Mouse (Mus musculus): Measurements from ENCODE around the gene Arhgap18. TPM values are rescaled to one million over a fixed set of nuclear protein-coding genes. Genes with fewer than 3 reads are reported as not detected.

The Arhgap18 gene
- 7.4 and 10.7 TPM in 2 replicates for polyA plus RNA-seq (2012; rRNA removed)

GRCm38 (mm10) chr10:26752929-26753567, at the start of gene Arhgap18:
TSS of gene Arhgap18 (plus strand) at chr10:26753421.
- no peaks in the 10 kb centered on the region for H3K36me3 ChIP-seq (ENCODE audit: control insufficient read depth, insufficient read depth, low read length)
- H3K4me3 ChIP-seq (ENCODE audit: insufficient read depth, low read depth, low read length): peak within 1 kb of the TSS; percentile 16; the same call in 1 of the 2 replicates
- peak; percentile 17 for DNase-seq
- 60% methylated on average over 11 of the region's 11 CpGs for WGBS
- no peak for TF ChIP-seq CTCF (conservative IDR thresholded peaks at IDR 0.05; ENCODE audit: insufficient read depth, insufficient read length, low read depth, low read length)
- no peak for TF ChIP-seq POLR2A (IDR thresholded peaks at IDR 0.05; ENCODE audit: low read depth, low read length)
- no peaks in the 10 kb centered on the region; the same call in 1 of the 2 replicates for H3K4me1 ChIP-seq (ENCODE audit: control insufficient read depth, insufficient read depth, low read length)
- no peak within 1 kb of the TSS for H3K27ac ChIP-seq (ENCODE audit: insufficient read depth, low read depth, low read length)
- no peaks in the 10 kb centered on the region for H3K27me3 ChIP-seq (replicated peaks; ENCODE audit: control insufficient read depth, insufficient read depth, low read length)

- TF ChIP-seq POLR2A (IDR thresholded peaks at IDR 0.05; ENCODE audit: low read depth, low read length) (no peak), CTCF (conservative IDR thresholded peaks at IDR 0.05; ENCODE audit: insufficient read depth, insufficient read length, low read depth, low read length) (no peak)
- DNase-seq: no peak
- 96% methylated on average over 7 of the region's 7 CpGs for WGBS
- H3K4me3 ChIP-seq (ENCODE audit: insufficient read depth, low read depth, low read length): no peak overlapping the region
- H3K27ac ChIP-seq (ENCODE audit: insufficient read depth, low read depth, low read length): no peak overlapping the region
- no peaks in the 10 kb centered on the region for H3K27me3 ChIP-seq (replicated peaks; ENCODE audit: control insufficient read depth, insufficient read depth, low read length)
- no peaks in the 10 kb centered on the region for H3K4me1 ChIP-seq (ENCODE audit: control insufficient read depth, insufficient read depth, low read length)
- H3K36me3 ChIP-seq (ENCODE audit: control insufficient read depth, insufficient read depth, low read length): no peaks in the 10 kb centered on the region
Observed at GRCm38 (mm10) chr10:26710458-26711011, 42.7 kb upstream of the Arhgap18 start.

DNA sequence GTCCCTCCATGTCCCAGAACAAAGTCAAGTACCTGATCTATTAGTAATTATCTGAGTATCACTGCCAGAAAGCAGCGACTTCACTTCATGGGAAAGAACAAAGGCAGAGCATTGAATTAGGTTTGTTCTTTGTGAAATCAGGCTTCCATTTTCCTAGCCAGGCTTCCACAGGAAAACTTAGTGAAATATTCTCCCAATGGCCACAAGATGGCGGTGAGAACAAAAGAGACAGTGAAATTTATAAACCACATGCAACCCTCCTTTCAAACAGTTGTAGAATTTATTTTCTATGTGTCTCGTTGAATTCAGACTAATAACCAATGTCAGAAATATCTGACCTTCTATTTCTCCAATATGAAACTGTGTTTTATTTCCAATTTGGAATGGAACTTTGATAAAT, 42.2 kb upstream of the Arhgap18 start:
- Histone ChIP-seq H3K36me3 (ENCODE audit: control insufficient read depth, insufficient read depth, low read length) (no peaks in the 10 kb centered on the region), H3K4me1 (ENCODE audit: control insufficient read depth, insufficient read depth, low read length) (no peaks in the 10 kb centered on the region), H3K4me3 (ENCODE audit: insufficient read depth, low read depth, low read length) (no peak overlapping the region), H3K27me3 (replicated peaks; ENCODE audit: control insufficient read depth, insufficient read depth, low read length) (no peaks in the 10 kb centered on the region), H3K27ac (ENCODE audit: insufficient read depth, low read depth, low read length) (no peak overlapping the region)
- WGBS: 3% methylated on average over 3 of the region's 3 CpGs
- DNase-seq: peak; percentile 62
- 0 out of 2 replicates have a peak, but pooled peaks have one; percentile 15 for TF ChIP-seq CTCF (conservative IDR thresholded peaks at IDR 0.05; ENCODE audit: insufficient read depth, insufficient read length, low read depth, low read length)
- TF ChIP-seq POLR2A (IDR thresholded peaks at IDR 0.05; ENCODE audit: low read depth, low read length): no peak

- DNase-seq: no peak
- TF ChIP-seq POLR2A (IDR thresholded peaks at IDR 0.05; ENCODE audit: low read depth, low read length): no peak
- TF ChIP-seq CTCF (conservative IDR thresholded peaks at IDR 0.05; ENCODE audit: insufficient read depth, insufficient read length, low read depth, low read length): no peak
- Histone ChIP-seq H3K4me1 (ENCODE audit: control insufficient read depth, insufficient read depth, low read length) (no peaks in the 10 kb centered on the region), H3K27ac (ENCODE audit: insufficient read depth, low read depth, low read length) (no peak overlapping the region), H3K4me3 (ENCODE audit: insufficient read depth, low read depth, low read length) (no peak overlapping the region), H3K36me3 (ENCODE audit: control insufficient read depth, insufficient read depth, low read length) (no peaks in the 10 kb centered on the region), H3K27me3 (replicated peaks; ENCODE audit: control insufficient read depth, insufficient read depth, low read length) (no peaks in the 10 kb centered on the region)
- WGBS: 52% methylated on average over 3 of the region's 3 CpGs
Observed at GRCm38 (mm10) chr10:26713986-26714385, 39.2 kb upstream of the Arhgap18 start.

DNA sequence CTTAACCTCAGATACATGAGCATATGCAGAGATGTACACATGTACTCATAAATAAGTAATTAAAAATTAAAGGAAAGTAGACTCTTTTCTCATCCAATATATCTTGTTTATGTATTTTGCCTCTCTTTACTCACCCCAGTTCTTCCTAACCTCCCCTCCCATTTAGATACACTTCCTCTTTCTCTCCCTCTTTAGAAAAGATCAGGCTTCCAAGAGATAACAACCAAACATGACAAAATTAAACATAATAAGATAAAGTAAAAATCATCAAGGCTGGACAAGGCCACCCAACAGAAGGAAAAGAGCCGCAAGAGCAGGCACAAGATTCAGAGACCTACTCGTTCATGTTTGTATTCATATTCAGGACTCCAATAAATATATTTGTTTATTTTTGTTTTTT, 28.5 kb upstream of the Arhgap18 start:
- Histone ChIP-seq H3K4me3 (ENCODE audit: insufficient read depth, low read depth, low read length) (no peak overlapping the region), H3K36me3 (ENCODE audit: control insufficient read depth, insufficient read depth, low read length) (no peaks in the 10 kb centered on the region), H3K4me1 (ENCODE audit: control insufficient read depth, insufficient read depth, low read length) (no peaks in the 10 kb centered on the region), H3K27me3 (replicated peaks; ENCODE audit: control insufficient read depth, insufficient read depth, low read length) (no peaks in the 10 kb centered on the region), H3K27ac (ENCODE audit: insufficient read depth, low read depth, low read length) (no peak overlapping the region)
- no peak for DNase-seq
- 99% methylated on average over 2 of the region's 2 CpGs for WGBS
- TF ChIP-seq CTCF (conservative IDR thresholded peaks at IDR 0.05; ENCODE audit: insufficient read depth, insufficient read length, low read depth, low read length) (no peak), POLR2A (IDR thresholded peaks at IDR 0.05; ENCODE audit: low read depth, low read length) (no peak)

DNA sequence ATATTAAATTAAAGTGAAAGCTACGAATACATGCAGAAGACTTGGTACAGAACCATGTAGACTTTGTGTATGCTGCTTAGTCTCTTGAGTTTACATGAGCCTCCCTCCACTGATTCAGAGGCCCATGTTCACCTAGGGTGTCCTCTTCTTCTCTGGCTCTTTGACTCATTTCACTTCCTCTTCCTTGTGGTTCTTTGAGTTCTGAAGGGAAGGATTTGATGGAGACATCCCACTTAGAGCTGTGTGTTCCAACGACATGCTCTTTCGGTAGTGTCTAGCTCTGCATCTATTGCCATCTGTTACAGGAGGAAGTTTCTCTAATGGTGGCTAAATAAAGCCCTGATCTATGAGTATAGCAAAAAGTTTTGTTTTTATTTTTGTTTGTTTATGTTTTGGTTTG, 28.0 kb upstream of the Arhgap18 start:
- H3K27me3 ChIP-seq (replicated peaks; ENCODE audit: control insufficient read depth, insufficient read depth, low read length): no peaks in the 10 kb centered on the region
- H3K36me3 ChIP-seq (ENCODE audit: control insufficient read depth, insufficient read depth, low read length): no peaks in the 10 kb centered on the region
- TF ChIP-seq CTCF (conservative IDR thresholded peaks at IDR 0.05; ENCODE audit: insufficient read depth, insufficient read length, low read depth, low read length) (no peak), POLR2A (IDR thresholded peaks at IDR 0.05; ENCODE audit: low read depth, low read length) (no peak)
- DNase-seq: no peak
- H3K4me1 ChIP-seq (ENCODE audit: control insufficient read depth, insufficient read depth, low read length): no peaks in the 10 kb centered on the region
- no peak overlapping the region for H3K27ac ChIP-seq (ENCODE audit: insufficient read depth, low read depth, low read length)
- H3K4me3 ChIP-seq (ENCODE audit: insufficient read depth, low read depth, low read length): no peak overlapping the region
- 93% methylated on average over 3 of the region's 3 CpGs for WGBS

DNA sequence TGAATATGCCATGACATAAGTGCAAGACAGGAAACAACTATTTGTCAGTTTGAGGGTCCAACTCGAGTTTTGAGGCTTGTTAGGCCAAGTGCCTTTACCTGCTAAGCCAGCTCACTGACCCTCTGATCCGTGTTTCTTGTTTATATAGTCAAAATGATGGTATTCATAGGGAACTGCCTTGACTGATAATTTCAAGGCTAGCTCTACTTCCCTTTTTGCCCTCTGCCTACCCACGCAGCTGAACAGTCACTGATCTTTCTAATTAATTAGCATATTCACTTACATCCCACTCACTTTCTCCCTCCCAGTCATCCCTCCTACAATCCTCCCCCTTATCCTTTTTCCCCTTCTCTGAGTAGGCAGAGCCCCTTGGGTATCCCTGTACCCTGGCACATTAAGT, 2.4 kb upstream of the Arhgap18 start:
- no peak overlapping the region for H3K4me3 ChIP-seq (ENCODE audit: insufficient read depth, low read depth, low read length)
- H3K36me3 ChIP-seq (ENCODE audit: control insufficient read depth, insufficient read depth, low read length): no peaks in the 10 kb centered on the region
- H3K4me1 ChIP-seq (ENCODE audit: control insufficient read depth, insufficient read depth, low read length): no peaks in the 10 kb centered on the region; the same call in 1 of the 2 replicates
- no peak for TF ChIP-seq POLR2A (IDR thresholded peaks at IDR 0.05; ENCODE audit: low read depth, low read length)
- no peak for TF ChIP-seq CTCF (conservative IDR thresholded peaks at IDR 0.05; ENCODE audit: insufficient read depth, insufficient read length, low read depth, low read length)
- no peak for DNase-seq
- no peak overlapping the region for H3K27ac ChIP-seq (ENCODE audit: insufficient read depth, low read depth, low read length)
- no peaks in the 10 kb centered on the region for H3K27me3 ChIP-seq (replicated peaks; ENCODE audit: control insufficient read depth, insufficient read depth, low read length)
- WGBS: 81% methylated on average over 3 of the region's 3 CpGs

All from kidney, adult 2 months (tissue).